19 mouse cellular contexts compared by ENCODE assay signal in the genomic region with DNA sequence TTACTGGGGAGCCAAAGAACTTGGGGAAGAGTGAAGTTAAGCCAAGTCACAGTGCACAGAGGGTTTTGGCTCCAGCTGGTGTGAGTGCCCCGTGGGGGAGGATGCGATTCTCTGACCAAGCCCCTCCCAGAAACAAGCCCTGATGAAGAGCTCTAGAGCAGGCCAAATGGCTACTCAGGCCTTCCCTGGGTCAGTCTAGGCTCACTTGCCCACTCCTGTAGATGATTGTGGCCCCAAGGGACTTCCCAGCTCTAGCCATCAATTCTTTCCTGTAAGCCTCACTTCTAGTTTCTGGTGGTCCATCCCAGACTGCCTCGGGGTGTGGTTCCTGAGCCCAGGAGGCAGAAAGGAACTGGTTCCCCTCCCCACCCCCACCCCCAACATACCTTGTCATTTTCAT. TPM values are rescaled to one million over a fixed set of nuclear protein-coding genes. Genes with fewer than 3 reads are reported as not detected.
DNase-seq lines count a peak whose midpoint lies in the region; ATAC-seq and TF ChIP-seq lines count a peak whose summit lies in the region.
"Had no signal": no experiment of that assay in that cellular context is flagged by ENCODE, and none has a peak within 500 bp of the region (broad histone marks: within the 10 kb centered on the region; RNA-seq: fewer than 3 reads in every experiment).

A gene (plus strand): TSS at position 301 of the 400 bp plus-strand sequence.

- peaks cover 8% of the 10 kb centered on the region for H3K4me1 ChIP-seq in heart, embryonic 15.5 days (replicated peaks)
- H3K4me1 ChIP-seq in hindbrain, embryonic 10.5 days (replicated peaks): peaks cover 13% of the 10 kb centered on the region
- H3K4me1 ChIP-seq in limb, embryonic 14.5 days (ENCODE audit: control insufficient read depth, insufficient read depth, low read length): no peaks in the 10 kb centered on the region
- H3K4me1 ChIP-seq in neural tube, embryonic 13.5 days (replicated peaks): no peaks in the 10 kb centered on the region; the same call in 1 of the 2 replicates

- H3K4me3 ChIP-seq in heart, embryonic 15.5 days: no peak within 1 kb of the TSS
- no peak within 1 kb of the TSS for H3K4me3 ChIP-seq in hindbrain, embryonic 10.5 days
- no peak within 1 kb of the TSS for H3K4me3 ChIP-seq in limb, embryonic 14.5 days (replicated peaks; ENCODE audit: low read length)
- no peak within 1 kb of the TSS for H3K4me3 ChIP-seq in neural tube, embryonic 13.5 days
- H3K4me3 ChIP-seq in gastrocnemius, adult 2 months: no peak within 1 kb of the TSS
- H3K4me3 ChIP-seq: embryonic facial prominence, embryonic 15.5 days; layer of hippocampus, adult 2 months; megakaryocyte, embryonic 14.5 days had no signal

- ATAC-seq in heart, embryonic 15.5 days (replicated peaks; ENCODE audit: insufficient number of reproducible peaks, insufficient read depth, low FRiP score, low read depth): no peak
- ATAC-seq in limb, embryonic 14.5 days (ENCODE audit: low FRiP score, low read depth): no peak
- ATAC-seq in neural tube, embryonic 13.5 days (ENCODE audit: low read depth): no peak

- DNase-seq in heart, postnatal 14 days: no peak
- no peak for DNase-seq in hindbrain, embryonic 10.5 days (ENCODE audit: low spot score)
- DNase-seq in limb, embryonic 14.5 days (ENCODE audit: low spot score): no peak
- DNase-seq in gastrocnemius, adult 2 months: no peak
- DNase-seq in layer of hippocampus, adult 11-12 months (ENCODE audit: low spot score): no peak
- no peak for DNase-seq in adrenal gland, postnatal 14 days
- DNase-seq: adrenal gland, postnatal 25 days; cerebellum, postnatal 36 days; heart, adult 18-20 months; heart, postnatal 10 days; kidney, adult 9 months; lung, adult 18-20 months; right cerebral cortex, postnatal 25 days; thymus, postnatal 4 days had no signal

- no peaks in the 10 kb centered on the region for H3K27me3 ChIP-seq in heart, embryonic 15.5 days
- H3K27me3 ChIP-seq in hindbrain, embryonic 10.5 days (ENCODE audit: insufficient read depth, poor library complexity, severe bottlenecking): no peaks in the 10 kb centered on the region
- no peaks in the 10 kb centered on the region for H3K27me3 ChIP-seq in limb, embryonic 14.5 days (ENCODE audit: control insufficient read depth, insufficient read depth, low read length)
- H3K27me3 ChIP-seq in neural tube, embryonic 13.5 days: no peaks in the 10 kb centered on the region
- H3K27me3 ChIP-seq: embryonic facial prominence, embryonic 15.5 days had no signal

- no peaks in the 10 kb centered on the region for H3K9me3 ChIP-seq in heart, embryonic 15.5 days (replicated peaks)
- no peaks in the 10 kb centered on the region for H3K9me3 ChIP-seq in hindbrain, embryonic 10.5 days
- no peaks in the 10 kb centered on the region for H3K9me3 ChIP-seq in limb, embryonic 14.5 days (ENCODE audit: control insufficient read depth, low read length)
- H3K9me3 ChIP-seq in neural tube, embryonic 13.5 days: no peaks in the 10 kb centered on the region
- H3K9me3 ChIP-seq: embryonic facial prominence, embryonic 15.5 days; megakaryocyte, embryonic 14.5 days had no signal

- no peak within 1 kb of the TSS for H3K4me2 ChIP-seq in heart, embryonic 15.5 days
- H3K4me2 ChIP-seq in limb, embryonic 14.5 days (replicated peaks; ENCODE audit: low read depth, low read length, severe bottlenecking): no peak within 1 kb of the TSS
- H3K4me2 ChIP-seq in neural tube, embryonic 13.5 days: no peak within 1 kb of the TSS
- H3K4me2 ChIP-seq: embryonic facial prominence, embryonic 15.5 days had no signal

- H3K27ac ChIP-seq in heart, embryonic 15.5 days: 0 out of 2 replicates have a peak within 1 kb of the TSS, but pooled peaks have one; percentile 20
- H3K27ac ChIP-seq in hindbrain, embryonic 10.5 days: peak within 1 kb of the TSS; percentile 19; the same call in 1 of the 2 replicates
- 0 out of 2 replicates have a peak within 1 kb of the TSS, but pooled peaks have one; percentile 33 for H3K27ac ChIP-seq in limb, embryonic 14.5 days (replicated peaks; ENCODE audit: low read depth, low read length)
- peak within 1 kb of the TSS; percentile 20 for H3K27ac ChIP-seq in neural tube, embryonic 13.5 days (replicated peaks)
- no peak within 1 kb of the TSS for H3K27ac ChIP-seq in gastrocnemius, adult 2 months
- H3K27ac ChIP-seq: layer of hippocampus, adult 2 months had no signal

- peaks cover 35% of the 10 kb centered on the region for H3K36me3 ChIP-seq in heart, embryonic 15.5 days
- H3K36me3 ChIP-seq in hindbrain, embryonic 10.5 days: peaks cover 58% of the 10 kb centered on the region
- peaks cover 48% of the 10 kb centered on the region for H3K36me3 ChIP-seq in limb, embryonic 14.5 days (ENCODE audit: control insufficient read depth, insufficient read depth, low read length)
- H3K36me3 ChIP-seq in neural tube, embryonic 13.5 days: peaks cover 53% of the 10 kb centered on the region

- WGBS in heart, embryonic 15.5 days: 71% methylated on average over 3 of the region's 3 CpGs
- 80% methylated on average over 3 of the region's 3 CpGs for WGBS in hindbrain, embryonic 10.5 days
- 55% methylated on average over 3 of the region's 3 CpGs for WGBS in limb, embryonic 14.5 days
- 73% methylated on average over 3 of the region's 3 CpGs for WGBS in neural tube, embryonic 13.5 days

- intact Hi-C loops in heart, postnatal 14 days (cut with DNase I): no loop called here
- intact Hi-C loops in gastrocnemius, adult 2 months (cut with DNase I): no loop called here

- TF ChIP-seq POLR2A in limb, embryonic 14.5 days (IDR thresholded peaks at IDR 0.05; ENCODE audit: borderline replicate concordance, extremely low read depth, insufficient read depth, insufficient read length): no peak

- TF ChIP-seq CTCF in gastrocnemius, adult 2 months (IDR thresholded peaks at IDR 0.05): no peak

- H3K9ac ChIP-seq in heart, embryonic 15.5 days: no peak within 1 kb of the TSS
- no peak within 1 kb of the TSS for H3K9ac ChIP-seq in limb, embryonic 14.5 days (ENCODE audit: low read depth, low read length, severe bottlenecking)
- H3K9ac ChIP-seq in neural tube, embryonic 13.5 days: no peak within 1 kb of the TSS
- H3K9ac ChIP-seq: embryonic facial prominence, embryonic 15.5 days had no signal

RNA-seq across cellular contexts. Expression of the gene that starts here (rescaled TPM):
- 0.04 TPM in 1 of 2 replicates, not detected in the other for polyA plus RNA-seq in heart, embryonic 15.5 days (2015; fragmentation: Nextera tagmentation; extraction: Ambion mirVana)
- under 1 TPM; 0.20 to 0.33 TPM for total RNA-seq in heart, postnatal 14 days (2021)
- 0.18 and 0.26 TPM in 2 replicates for polyA plus RNA-seq in hindbrain, embryonic 10.5 days (2016; fragmentation: Nextera tagmentation; extraction: Ambion mirVana)
- polyA plus RNA-seq in limb, embryonic 14.5 days (2012; rRNA removed): 1.7 and 2.1 TPM in 2 replicates
- polyA plus RNA-seq in limb, embryonic 14.5 days (2014; fragmentation: Nextera tagmentation; extraction: Ambion mirVana): 0.15 and 0.39 TPM in 2 replicates
- polyA plus RNA-seq in neural tube, embryonic 13.5 days (2015; fragmentation: Nextera tagmentation; extraction: Ambion mirVana): 0.46 and 0.70 TPM in 2 replicates
- total RNA-seq in gastrocnemius, adult 2 months (2021): under 1 TPM; 0.10 to 0.14 TPM
- total RNA-seq in adrenal gland, postnatal 14 days (2021): 0.26 TPM in 2 replicates
